Mouse (Mus musculus) G1E (cell line): ENCODE results near the gene Myo16. TPM values are rescaled to one million over a fixed set of nuclear protein-coding genes. Genes with fewer than 3 reads are reported as not detected.

Experiments
- ATAC-seq: 2 replicates; pipeline ENCODE4 v1.8.0; 2016; ENCODE audit warnings: mild to moderate bottlenecking; ENCODE audit not compliant: insufficient number of reproducible peaks, poor library complexity, low FRiP score, severe bottlenecking; ENCODE audit errors: extremely low read depth
- DNase-seq: peaks from one replicate; pipeline ENCODE4 v3.0.0; 2012; ENCODE audit warnings: low spot score
- H3K27me3 ChIP-seq: 2 replicates; pipeline ENCODE4 v1.6.1; 2012; ENCODE audit warnings: mild to moderate bottlenecking, low read length, inconsistent platforms; ENCODE audit not compliant: insufficient read depth
- H3K36me3 ChIP-seq: replicated peaks from 2 replicates; pipeline ENCODE3; 2012; ENCODE audit warnings: mild to moderate bottlenecking, inconsistent platforms
- H3K4me1 ChIP-seq: 2 replicates; pipeline ENCODE4 v1.6.1; 2012; ENCODE audit warnings: low read depth, low read length, inconsistent platforms, mixed read lengths; ENCODE audit not compliant: insufficient read depth
- H3K4me3 ChIP-seq: 2 replicates; pipeline ENCODE4 v1.5.1; 2012; ENCODE audit warnings: low read depth, mild to moderate bottlenecking, inconsistent platforms, low read length, moderate library complexity, mixed read lengths
- H3K9me3 ChIP-seq: replicated peaks from 2 replicates; pipeline ENCODE4 v1.6.1; 2012; ENCODE audit warnings: inconsistent platforms
- CTCF ChIP-seq: IDR thresholded peaks from 2 replicates; pipeline ENCODE4 v1.5.1; 2012; ENCODE audit warnings: low read depth, low read length, inconsistent platforms, mixed read lengths
- GATA1 ChIP-seq: IDR thresholded peaks from 2 replicates; pipeline ENCODE4 v1.6.1; 2012; ENCODE audit warnings: borderline replicate concordance, low read length, inconsistent platforms, mixed read lengths
- GATA2 ChIP-seq: IDR thresholded peaks from 2 replicates; pipeline ENCODE4 v1.6.1; 2012; ENCODE audit warnings: low read depth, low read length, inconsistent platforms, borderline replicate concordance
- POLR2AphosphoS5 ChIP-seq: IDR thresholded peaks from 2 replicates; pipeline ENCODE4 v1.6.1; 2012; ENCODE audit warnings: low read depth, low read length, inconsistent platforms; ENCODE audit not compliant: insufficient replicate concordance
- TAL1 ChIP-seq: conservative IDR thresholded peaks from 2 replicates; pipeline ENCODE4 v1.6.1; 2012; ENCODE audit warnings: low read depth, low read length, inconsistent platforms, mixed read lengths
- polyA plus RNA-seq: library from polyadenylated mRNA; stranded (reverse); fragments of >175 nt; gene quantifications from 2 replicates; pipeline ENCODE4 v1.2.3, GENCODE M21; 2012
- total RNA-seq, 2 experiments: library from RNA; stranded (forward) in 1 of 2; stranded (reverse) in 1 of 2; fragments of 200-1000 nt in 1 of 2; fragments of >200 nt in 1 of 2; fragmentation: Nextera tagmentation in 1 of 2; gene quantifications; 2 replicates each; pipeline ENCODE4 v1.2.3; 2014 to 2017

Gene Myo16
- total and polyA plus RNA-seq, 3 experiments, result 0.27 to 0.90 (median 0.38) TPM

GRCm38 (mm10) chr8:10411511-10411910, 257.8 kb downstream of the Myo16 start:
- TF ChIP-seq CTCF, result no peak
- TF ChIP-seq GATA2, result no peak
- TF ChIP-seq GATA1, result no peak
- TF ChIP-seq TAL1, result no peak
- TF ChIP-seq POLR2AphosphoS5, result no peak
- DNase-seq (no peak), ATAC-seq (no peak)
- Histone ChIP-seq H3K4me1 (no peaks in the 10 kb centered on the region), H3K36me3 (no peaks in the 10 kb centered on the region), H3K4me3 (no peak overlapping the region), H3K9me3 (no peaks in the 10 kb centered on the region), H3K27me3 (peaks cover under 1% of the 10 kb centered on the region; the same call in 1 of the 2 replicates)

GRCm38 (mm10) chr8:10413881-10414280, 260.2 kb downstream of the Myo16 start:
- no peak for ATAC-seq

GRCm38 (mm10) chr8:10414684-10415212, 261.0 kb downstream of the Myo16 start:
- DNase-seq (peak; percentile 4), ATAC-seq (no peak; the same call in 1 of the 2 replicates)
- H3K4me3 ChIP-seq, result no peak overlapping the region
- H3K27me3 ChIP-seq, result no peaks in the 10 kb centered on the region
- TF ChIP-seq CTCF (peak; percentile 87), POLR2AphosphoS5 (no peak)
- H3K4me1 ChIP-seq, result no peaks in the 10 kb centered on the region
- H3K9me3 ChIP-seq, result no peaks in the 10 kb centered on the region
- H3K36me3 ChIP-seq, result no peaks in the 10 kb centered on the region

More at GRCm38 (mm10) chr8:10413881-10414280, 260.2 kb downstream of the Myo16 start:
- Histone ChIP-seq H3K4me1 (no peaks in the 10 kb centered on the region), H3K36me3 (no peaks in the 10 kb centered on the region), H3K9me3 (no peaks in the 10 kb centered on the region), H3K27me3 (no peaks in the 10 kb centered on the region; the same call in 1 of the 2 replicates), H3K4me3 (no peak overlapping the region)
- TF ChIP-seq POLR2AphosphoS5 (no peak), TAL1 (no peak), CTCF (no peak), GATA1 (no peak), GATA2 (no peak)
- no peak for DNase-seq

DNA sequence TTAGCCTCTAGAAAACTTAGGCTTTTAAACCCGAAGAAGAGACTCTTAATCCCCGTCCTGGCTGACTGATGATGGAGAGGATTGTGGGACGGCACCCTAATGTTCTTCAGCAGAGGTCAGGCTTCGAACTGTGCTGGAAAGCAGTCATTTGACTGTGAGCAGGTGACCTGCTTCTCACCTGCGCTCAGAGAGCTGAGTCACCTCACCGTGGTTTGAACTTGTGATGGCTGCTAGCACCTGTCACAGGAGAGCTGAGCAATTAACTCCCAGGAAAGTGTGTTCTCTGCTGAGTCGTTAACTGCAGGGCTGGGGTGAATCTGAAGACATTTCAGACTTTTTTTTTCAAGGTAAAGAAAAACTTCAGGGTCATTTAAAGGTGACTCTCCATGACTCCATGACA, 261.6 kb downstream of the Myo16 start:
- TF ChIP-seq POLR2AphosphoS5 (no peak), CTCF (no peak), TAL1 (no peak), GATA2 (no peak), GATA1 (no peak)
- Histone ChIP-seq H3K9me3 (no peaks in the 10 kb centered on the region), H3K27me3 (no peaks in the 10 kb centered on the region), H3K4me3 (no peak overlapping the region), H3K4me1 (no peaks in the 10 kb centered on the region), H3K36me3 (no peaks in the 10 kb centered on the region)
- no peak for ATAC-seq
- DNase-seq, result no peak

DNA sequence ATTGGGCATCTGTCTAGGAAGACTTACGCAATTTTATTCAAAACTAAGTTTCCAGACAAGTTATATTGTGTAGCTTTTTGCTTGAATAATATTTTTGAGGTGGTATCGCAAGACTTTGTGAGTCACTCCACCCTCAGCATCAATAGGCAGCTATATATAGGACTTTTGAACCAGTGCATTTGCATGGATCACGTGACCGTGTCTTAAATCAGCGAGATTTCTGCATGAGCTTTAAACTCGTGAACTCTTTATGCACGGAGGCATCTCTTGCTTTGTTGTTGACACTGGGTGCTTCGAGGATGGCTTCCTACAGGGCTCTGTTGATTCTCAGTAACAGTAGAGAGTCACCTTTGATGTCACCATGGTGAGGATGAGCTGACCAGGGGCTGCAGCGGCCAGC, 262.2 kb downstream of the Myo16 start:
- Histone ChIP-seq H3K4me1 (no peaks in the 10 kb centered on the region), H3K9me3 (no peaks in the 10 kb centered on the region), H3K4me3 (no peak overlapping the region), H3K27me3 (no peaks in the 10 kb centered on the region), H3K36me3 (no peaks in the 10 kb centered on the region)
- no peak for ATAC-seq
- TF ChIP-seq GATA1 (no peak), GATA2 (no peak), CTCF (no peak), TAL1 (no peak), POLR2AphosphoS5 (no peak)
- no peak for DNase-seq

GRCm38 (mm10) chr8:10416806-10417205, 263.1 kb downstream of the Myo16 start:
- DNase-seq (no peak), ATAC-seq (no peak)
- Histone ChIP-seq H3K36me3 (no peaks in the 10 kb centered on the region), H3K9me3 (no peaks in the 10 kb centered on the region), H3K4me1 (no peaks in the 10 kb centered on the region; the same call in 1 of the 2 replicates), H3K27me3 (no peaks in the 10 kb centered on the region; the same call in 1 of the 2 replicates), H3K4me3 (no peak overlapping the region)
- TF ChIP-seq GATA1 (no peak), POLR2AphosphoS5 (no peak), GATA2 (no peak), TAL1 (no peak), CTCF (no peak)

GRCm38 (mm10) chr8:10417281-10417680, 263.6 kb downstream of the Myo16 start:
- no peak for TF ChIP-seq GATA1
- TF ChIP-seq POLR2AphosphoS5, result no peak
- no peak for TF ChIP-seq CTCF
- TF ChIP-seq GATA2, result no peak
- no peak for TF ChIP-seq TAL1
- ATAC-seq (no peak), DNase-seq (no peak)
- H3K36me3 ChIP-seq, result no peaks in the 10 kb centered on the region
- no peaks in the 10 kb centered on the region; the same call in 1 of the 2 replicates for H3K4me1 ChIP-seq
- no peaks in the 10 kb centered on the region; the same call in 1 of the 2 replicates for H3K27me3 ChIP-seq
- no peaks in the 10 kb centered on the region for H3K9me3 ChIP-seq
- no peak overlapping the region for H3K4me3 ChIP-seq
